8 mouse cellular contexts compared by ENCODE assay signal in the genomic region with DNA sequence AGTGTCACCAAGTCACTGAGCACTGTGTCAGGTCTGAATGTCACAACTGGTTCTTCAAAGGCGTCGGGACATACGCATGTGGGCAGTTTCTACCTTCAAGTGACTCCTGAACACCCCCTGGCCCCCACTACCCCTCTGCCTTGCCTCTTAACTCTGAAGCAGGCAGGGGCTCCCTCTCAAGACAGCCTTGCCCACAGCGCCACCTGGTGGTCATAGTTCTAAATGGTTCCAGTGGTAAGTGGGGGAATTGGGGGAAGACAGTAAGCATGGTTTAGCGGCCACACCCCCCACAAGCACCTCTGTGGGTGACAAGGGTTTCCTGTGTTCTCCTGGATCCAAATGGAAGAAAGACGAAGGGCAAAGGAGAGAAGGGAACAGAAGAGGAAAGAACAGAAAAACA.
DNase-seq lines count a peak whose midpoint lies in the region; ATAC-seq and TF ChIP-seq lines count a peak whose summit lies in the region.

No protein-coding gene starts in this region.

- 0 out of 2 replicates have a peak, but pooled peaks have one; percentile 59 for ATAC-seq in embryonic facial prominence, embryonic 15.5 days (ENCODE audit: insufficient number of reproducible peaks, low FRiP score, low TSS enrichment, low read depth)
- no peak for ATAC-seq in heart, embryonic 11.5 days (replicated peaks; ENCODE audit: insufficient number of reproducible peaks, low FRiP score, low TSS enrichment)
- peak; percentile 29 for ATAC-seq in kidney, embryonic 15.5 days (replicated peaks; ENCODE audit: low FRiP score)
- peak; percentile 27; the same call in 1 of the 2 replicates for ATAC-seq in monocyte, adult 5-6 weeks (replicated peaks; ENCODE audit: insufficient number of reproducible peaks, low FRiP score, low TSS enrichment, poor library complexity, severe bottlenecking)

- no peak overlapping the region for H3K9ac ChIP-seq in embryonic facial prominence, embryonic 15.5 days
- H3K9ac ChIP-seq in heart, embryonic 11.5 days (ENCODE audit: low read depth, low read length): no peak overlapping the region
- H3K9ac ChIP-seq in kidney, embryonic 15.5 days: no peak overlapping the region
- H3K9ac ChIP-seq in liver, adult 2 months (ENCODE audit: low read depth, low read length): no peak overlapping the region

- H3K9me3 ChIP-seq in embryonic facial prominence, embryonic 15.5 days (replicated peaks): no peaks in the 10 kb centered on the region
- H3K9me3 ChIP-seq in heart, embryonic 11.5 days (replicated peaks; ENCODE audit: control insufficient read depth, low read length): no peaks in the 10 kb centered on the region
- no peaks in the 10 kb centered on the region for H3K9me3 ChIP-seq in kidney, embryonic 15.5 days (replicated peaks)

- peaks cover 24% of the 10 kb centered on the region for H3K4me1 ChIP-seq in embryonic facial prominence, embryonic 15.5 days
- peaks cover 4% of the 10 kb centered on the region; the same call in 1 of the 2 replicates for H3K4me1 ChIP-seq in heart, embryonic 11.5 days (ENCODE audit: control insufficient read depth, insufficient read depth, low read length)
- H3K4me1 ChIP-seq in kidney, embryonic 15.5 days: peaks cover 28% of the 10 kb centered on the region
- H3K4me1 ChIP-seq in liver, adult 2 months (ENCODE audit: control insufficient read depth, insufficient read depth, low read length): peaks cover 3% of the 10 kb centered on the region; the same call in 1 of the 2 replicates

- H3K4me2 ChIP-seq in embryonic facial prominence, embryonic 15.5 days (replicated peaks): peak overlapping the region; percentile 46
- peak overlapping the region; percentile 31 for H3K4me2 ChIP-seq in heart, embryonic 11.5 days
- H3K4me2 ChIP-seq in kidney, embryonic 15.5 days: peak overlapping the region; percentile 54

- DNase-seq in 416B (ENCODE audit: low read depth): peak; percentile 78
- DNase-seq in adrenal gland, postnatal 4 days (ENCODE audit: low spot score in 2 of 2): peak; percentile 72 to 84
- DNase-seq in liver, adult 2 months (ENCODE audit: extremely low read depth, low read depth, low spot score): peak; percentile 43
- peak; percentile 63 to 78 for DNase-seq in spleen, postnatal 36 days (ENCODE audit: low spot score in 2 of 2)

- H3K79me2 ChIP-seq in liver, adult 2 months (ENCODE audit: control insufficient read depth, insufficient read depth, low read length): no peaks in the 10 kb centered on the region

- peaks cover 11% of the 10 kb centered on the region; the same call in 1 of the 2 replicates for H3K36me3 ChIP-seq in embryonic facial prominence, embryonic 15.5 days
- peaks cover 3% of the 10 kb centered on the region; the same call in 1 of the 2 replicates for H3K36me3 ChIP-seq in heart, embryonic 11.5 days (ENCODE audit: control insufficient read depth, insufficient read depth, low read length)
- no peaks in the 10 kb centered on the region; the same call in 1 of the 2 replicates for H3K36me3 ChIP-seq in kidney, embryonic 15.5 days
- no peaks in the 10 kb centered on the region for H3K36me3 ChIP-seq in liver, adult 2 months (ENCODE audit: control insufficient read depth, insufficient read depth, low read length)

- H3K27me3 ChIP-seq in embryonic facial prominence, embryonic 15.5 days: no peaks in the 10 kb centered on the region
- 0 out of 2 replicates have a peak, but pooled peaks cover 2% of the 10 kb centered on the region for H3K27me3 ChIP-seq in heart, embryonic 11.5 days (ENCODE audit: control insufficient read depth, insufficient read depth, low read length)
- no peaks in the 10 kb centered on the region for H3K27me3 ChIP-seq in kidney, embryonic 15.5 days
- H3K27me3 ChIP-seq in liver, adult 2 months (ENCODE audit: control insufficient read depth, insufficient read depth, low read length): no peaks in the 10 kb centered on the region

- TF ChIP-seq POLR2A in liver, adult 2 months (IDR thresholded peaks at IDR 0.05; ENCODE audit: extremely low read depth, insufficient read depth, low read length): no peak

- H3K27ac ChIP-seq in embryonic facial prominence, embryonic 15.5 days (replicated peaks): no peak overlapping the region
- H3K27ac ChIP-seq in heart, embryonic 11.5 days (ENCODE audit: low read depth, low read length): no peak overlapping the region
- no peak overlapping the region for H3K27ac ChIP-seq in kidney, embryonic 15.5 days
- no peak overlapping the region for H3K27ac ChIP-seq in liver, adult 2 months (replicated peaks; ENCODE audit: insufficient read depth, low read depth, low read length)

- peak; percentile 89 for TF ChIP-seq CTCF in liver, adult 2 months (IDR thresholded peaks at IDR 0.05; ENCODE audit: low read depth, low read length)

- WGBS in embryonic facial prominence, embryonic 15.5 days: 6% methylated on average over 6 of the region's 6 CpGs
- 10% methylated on average over 6 of the region's 6 CpGs for WGBS in heart, embryonic 11.5 days (ENCODE audit: insufficient replicate concordance)
- WGBS in kidney, embryonic 15.5 days: 13% methylated on average over 6 of the region's 6 CpGs
- 18% methylated on average over 6 of the region's 6 CpGs for WGBS in liver, adult 2 months

- H3K4me3 ChIP-seq in embryonic facial prominence, embryonic 15.5 days (replicated peaks): no peak overlapping the region
- H3K4me3 ChIP-seq in heart, embryonic 11.5 days (ENCODE audit: low read depth, low read length): no peak overlapping the region
- no peak overlapping the region for H3K4me3 ChIP-seq in kidney, embryonic 15.5 days (replicated peaks)
- H3K4me3 ChIP-seq in liver, adult 2 months (ENCODE audit: insufficient read depth, low read depth, low read length): no peak overlapping the region
